Mouse (Mus musculus): Measurements from ENCODE around the gene Mbnl2. TPM values are rescaled to one million over a fixed set of nuclear protein-coding genes. Genes with fewer than 3 reads are reported as not detected.

Gene Mbnl2
- polyA plus RNA-seq, 1 experiment from 2014 or later, result 142 TPM

DNA sequence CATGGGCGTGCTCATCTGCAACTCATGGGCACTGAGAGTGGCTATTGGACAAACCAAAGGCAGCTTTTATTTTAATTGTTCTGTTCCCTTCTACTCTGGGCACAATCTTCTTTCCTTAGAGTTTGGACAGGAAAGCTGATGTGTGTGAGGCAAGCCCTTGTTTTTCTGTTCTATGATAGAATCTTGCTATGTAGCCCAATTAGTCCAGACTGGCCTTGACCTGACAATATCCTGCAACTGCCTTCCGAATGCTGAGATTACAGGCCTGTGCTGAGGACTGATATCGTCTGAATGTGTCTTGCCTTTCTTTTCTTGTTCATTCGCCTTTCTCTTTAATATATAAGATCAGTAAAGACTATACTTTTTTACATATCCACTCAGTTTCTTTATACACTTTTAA, 4.8 kb upstream of the Mbnl2 start:
- Histone ChIP-seq H3K27me3 (ENCODE audit: control insufficient read depth, insufficient read depth, low read length) (no peaks in the 10 kb centered on the region), H3K4me2 (ENCODE audit: low read depth, low read length) (no peak overlapping the region), H3K4me1 (ENCODE audit: control insufficient read depth, insufficient read depth, low read length) (peaks cover 9% of the 10 kb centered on the region), H3K36me3 (ENCODE audit: control insufficient read depth, insufficient read depth) (no peaks in the 10 kb centered on the region), H3K27ac (ENCODE audit: low read length) (no peak overlapping the region), H3K9me3 (replicated peaks; ENCODE audit: control insufficient read depth, low read length) (no peaks in the 10 kb centered on the region), H3K4me3 (ENCODE audit: low read length) (no peak overlapping the region), H3K9ac (ENCODE audit: low read length) (no peak overlapping the region)
- no peak for ATAC-seq (replicated peaks; ENCODE audit: extremely low read depth, insufficient read depth, low FRiP score)
- WGBS, result 69% methylated on average over 4 of the region's 4 CpGs

DNA sequence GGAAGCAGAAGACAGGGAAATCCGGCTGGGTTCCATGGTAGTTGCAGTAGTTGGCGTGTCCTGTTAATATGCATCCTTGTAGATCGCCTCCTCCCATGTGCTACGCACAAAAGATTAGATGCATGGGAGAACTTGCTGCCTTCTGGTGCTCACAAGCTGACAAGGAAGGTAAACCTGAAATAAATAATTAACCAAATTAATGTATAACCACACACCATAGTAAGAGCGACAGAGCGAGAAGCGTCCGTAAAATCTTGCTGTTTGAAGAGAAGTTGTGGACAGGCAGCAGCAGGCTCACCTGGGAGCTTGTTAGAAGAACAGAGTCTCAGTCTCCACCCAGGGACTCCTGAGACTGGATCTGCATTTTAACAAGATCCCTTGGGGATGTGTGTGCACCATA, 4.4 kb upstream of the Mbnl2 start:
- H3K36me3 ChIP-seq (ENCODE audit: control insufficient read depth, insufficient read depth), result no peaks in the 10 kb centered on the region
- H3K27ac ChIP-seq (ENCODE audit: low read length), result no peak overlapping the region
- H3K9me3 ChIP-seq (replicated peaks; ENCODE audit: control insufficient read depth, low read length), result no peaks in the 10 kb centered on the region
- peaks cover 9% of the 10 kb centered on the region for H3K4me1 ChIP-seq (ENCODE audit: control insufficient read depth, insufficient read depth, low read length)
- ATAC-seq (replicated peaks; ENCODE audit: extremely low read depth, insufficient read depth, low FRiP score), result no peak
- H3K9ac ChIP-seq (ENCODE audit: low read length), result no peak overlapping the region
- H3K4me2 ChIP-seq (ENCODE audit: low read depth, low read length), result no peak overlapping the region
- WGBS, result 81% methylated on average over 8 of the region's 8 CpGs
- H3K4me3 ChIP-seq (ENCODE audit: low read length), result no peak overlapping the region
- H3K27me3 ChIP-seq (ENCODE audit: control insufficient read depth, insufficient read depth, low read length), result no peaks in the 10 kb centered on the region

DNA sequence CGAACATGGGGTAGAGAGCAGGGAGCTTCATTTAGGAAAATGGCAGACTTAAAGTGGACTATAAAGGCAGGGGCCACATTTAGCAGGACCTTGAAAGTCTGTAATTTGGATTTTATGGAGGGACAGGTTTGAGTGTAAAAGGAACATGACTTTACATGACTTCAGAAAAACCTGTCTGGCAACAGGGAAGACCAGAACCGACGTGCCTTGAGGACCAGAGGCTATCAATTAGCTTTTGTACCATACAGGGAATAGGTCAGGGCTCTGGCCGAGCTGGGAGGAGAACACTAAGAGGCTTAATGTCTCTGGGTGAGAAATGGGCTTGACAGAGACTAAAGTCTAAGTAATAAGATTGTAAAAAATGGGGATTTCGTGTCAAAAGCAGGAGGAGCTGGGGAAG, 1.7 kb upstream of the Mbnl2 start:
- no peak overlapping the region for H3K27ac ChIP-seq (ENCODE audit: low read length)
- no peak overlapping the region for H3K9ac ChIP-seq (ENCODE audit: low read length)
- no peaks in the 10 kb centered on the region for H3K9me3 ChIP-seq (replicated peaks; ENCODE audit: control insufficient read depth, low read length)
- H3K36me3 ChIP-seq (ENCODE audit: control insufficient read depth, insufficient read depth), result no peaks in the 10 kb centered on the region
- no peak overlapping the region for H3K4me2 ChIP-seq (ENCODE audit: low read depth, low read length)
- ATAC-seq (replicated peaks; ENCODE audit: extremely low read depth, insufficient read depth, low FRiP score), result no peak
- peaks cover 21% of the 10 kb centered on the region for H3K4me1 ChIP-seq (ENCODE audit: control insufficient read depth, insufficient read depth, low read length)
- H3K27me3 ChIP-seq (ENCODE audit: control insufficient read depth, insufficient read depth, low read length), result no peaks in the 10 kb centered on the region
- WGBS, result 68% methylated on average over 5 of the region's 5 CpGs
- H3K4me3 ChIP-seq (ENCODE audit: low read length), result no peak overlapping the region

DNA sequence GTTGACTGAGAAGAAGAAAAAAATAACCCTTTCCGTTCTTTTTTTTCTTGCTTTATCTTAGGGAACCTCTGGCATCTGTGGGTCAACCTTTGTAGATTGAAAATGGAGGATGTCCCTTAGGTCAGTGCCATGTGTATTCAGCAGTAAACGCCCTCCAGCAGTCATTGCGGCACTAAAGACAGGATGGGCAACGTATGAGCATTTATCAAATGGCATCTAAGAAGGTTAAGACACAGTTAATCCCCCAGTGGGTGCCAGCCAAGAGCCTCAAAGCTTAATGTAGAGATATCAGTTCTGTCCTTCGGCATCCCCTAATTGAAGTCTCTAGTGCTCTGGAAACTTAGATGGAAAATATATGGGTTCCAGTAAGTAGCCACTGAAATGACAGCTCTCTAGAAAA, 723 bp upstream of the Mbnl2 start:
- H3K4me2 ChIP-seq (ENCODE audit: low read depth, low read length), result peak overlapping the region; percentile 77
- 41% methylated on average over 5 of the region's 5 CpGs for WGBS
- peaks cover 31% of the 10 kb centered on the region for H3K4me1 ChIP-seq (ENCODE audit: control insufficient read depth, insufficient read depth, low read length)
- no peak for ATAC-seq (replicated peaks; ENCODE audit: extremely low read depth, insufficient read depth, low FRiP score)
- H3K27me3 ChIP-seq (ENCODE audit: control insufficient read depth, insufficient read depth, low read length), result no peaks in the 10 kb centered on the region
- H3K4me3 ChIP-seq (ENCODE audit: low read length), result peak overlapping the region; percentile 85
- no peaks in the 10 kb centered on the region for H3K9me3 ChIP-seq (replicated peaks; ENCODE audit: control insufficient read depth, low read length)
- H3K27ac ChIP-seq (ENCODE audit: low read length), result no peak overlapping the region; the same call in 1 of the 2 replicates
- H3K9ac ChIP-seq (ENCODE audit: low read length), result peak overlapping the region; percentile 57; the same call in 1 of the 2 replicates
- no peaks in the 10 kb centered on the region for H3K36me3 ChIP-seq (ENCODE audit: control insufficient read depth, insufficient read depth)

GRCm38 (mm10) chr14:120276343-120277080, 1.0 kb downstream of the Mbnl2 start:
- H3K27ac ChIP-seq (ENCODE audit: low read length), result peak overlapping the region; percentile 98
- H3K4me1 ChIP-seq (ENCODE audit: control insufficient read depth, insufficient read depth, low read length), result peaks cover 44% of the 10 kb centered on the region
- H3K4me3 ChIP-seq (ENCODE audit: low read length), result peak overlapping the region; percentile 85
- H3K27me3 ChIP-seq (ENCODE audit: control insufficient read depth, insufficient read depth, low read length), result no peaks in the 10 kb centered on the region
- no peaks in the 10 kb centered on the region for H3K9me3 ChIP-seq (replicated peaks; ENCODE audit: control insufficient read depth, low read length)
- peak overlapping the region; percentile 87 for H3K9ac ChIP-seq (ENCODE audit: low read length)
- peak overlapping the region; percentile 97 for H3K4me2 ChIP-seq (ENCODE audit: low read depth, low read length)
- 2% methylated on average over 10 of the region's 10 CpGs for WGBS
- no peaks in the 10 kb centered on the region for H3K36me3 ChIP-seq (ENCODE audit: control insufficient read depth, insufficient read depth)
- no peak for ATAC-seq (replicated peaks; ENCODE audit: extremely low read depth, insufficient read depth, low FRiP score)

GRCm38 (mm10) chr14:120277081-120277656, 1.7 kb downstream of the Mbnl2 start:
- H3K4me2 ChIP-seq (ENCODE audit: low read depth, low read length), result peak overlapping the region; percentile 97
- no peaks in the 10 kb centered on the region for H3K27me3 ChIP-seq (ENCODE audit: control insufficient read depth, insufficient read depth, low read length)
- 5% methylated on average over 10 of the region's 10 CpGs for WGBS
- peak overlapping the region; percentile 87 for H3K9ac ChIP-seq (ENCODE audit: low read length)
- no peaks in the 10 kb centered on the region for H3K36me3 ChIP-seq (ENCODE audit: control insufficient read depth, insufficient read depth)
- peaks cover 45% of the 10 kb centered on the region for H3K4me1 ChIP-seq (ENCODE audit: control insufficient read depth, insufficient read depth, low read length)
- peak; percentile 43 for ATAC-seq (replicated peaks; ENCODE audit: extremely low read depth, insufficient read depth, low FRiP score)
- H3K27ac ChIP-seq (ENCODE audit: low read length), result peak overlapping the region; percentile 98
- no peaks in the 10 kb centered on the region for H3K9me3 ChIP-seq (replicated peaks; ENCODE audit: control insufficient read depth, low read length)
- H3K4me3 ChIP-seq (ENCODE audit: low read length), result peak overlapping the region; percentile 85

- H3K36me3 ChIP-seq (ENCODE audit: control insufficient read depth, insufficient read depth), result no peaks in the 10 kb centered on the region
- no peak for ATAC-seq (replicated peaks; ENCODE audit: extremely low read depth, insufficient read depth, low FRiP score)
- no peaks in the 10 kb centered on the region for H3K9me3 ChIP-seq (replicated peaks; ENCODE audit: control insufficient read depth, low read length)
- 8% methylated on average over 21 of the region's 21 CpGs for WGBS
- H3K4me2 ChIP-seq (ENCODE audit: low read depth, low read length), result peak overlapping the region; percentile 97
- H3K4me3 ChIP-seq (ENCODE audit: low read length), result peak overlapping the region; percentile 85
- peak overlapping the region; percentile 98 for H3K27ac ChIP-seq (ENCODE audit: low read length)
- H3K27me3 ChIP-seq (ENCODE audit: control insufficient read depth, insufficient read depth, low read length), result no peaks in the 10 kb centered on the region
- H3K9ac ChIP-seq (ENCODE audit: low read length), result peak overlapping the region; percentile 87
- H3K4me1 ChIP-seq (ENCODE audit: control insufficient read depth, insufficient read depth, low read length), result peaks cover 52% of the 10 kb centered on the region
Measured at GRCm38 (mm10) chr14:120278290-120279244, 3.1 kb downstream of the Mbnl2 start.

GRCm38 (mm10) chr14:120280136-120280535, 4.7 kb downstream of the Mbnl2 start:
- H3K27ac ChIP-seq (ENCODE audit: low read length), result peak overlapping the region; percentile 80
- H3K4me2 ChIP-seq (ENCODE audit: low read depth, low read length), result peak overlapping the region; percentile 97
- H3K4me1 ChIP-seq (ENCODE audit: control insufficient read depth, insufficient read depth, low read length), result peaks cover 63% of the 10 kb centered on the region
- peak overlapping the region; percentile 6; the same call in 1 of the 2 replicates for H3K4me3 ChIP-seq (ENCODE audit: low read length)
- H3K36me3 ChIP-seq (ENCODE audit: control insufficient read depth, insufficient read depth), result peaks cover 4% of the 10 kb centered on the region; the same call in 1 of the 2 replicates
- peak overlapping the region; percentile 87; the same call in 1 of the 2 replicates for H3K9ac ChIP-seq (ENCODE audit: low read length)
- H3K9me3 ChIP-seq (replicated peaks; ENCODE audit: control insufficient read depth, low read length), result no peaks in the 10 kb centered on the region
- no peak for ATAC-seq (replicated peaks; ENCODE audit: extremely low read depth, insufficient read depth, low FRiP score)
- no peaks in the 10 kb centered on the region for H3K27me3 ChIP-seq (ENCODE audit: control insufficient read depth, insufficient read depth, low read length)
